Mouse (Mus musculus) heart, postnatal 4 days (tissue): ENCODE measurements at regions not wholly inside any gene's neighbourhood (a gene's known extent, or its start where the extent isn't known, plus 50 kb on each side); places are given as distances from the start of the nearest gene placed in this dataset.

Experiments
- DNase-seq: peaks from one replicate; pipeline ENCODE4 v3.0.0; 2021

DNA sequence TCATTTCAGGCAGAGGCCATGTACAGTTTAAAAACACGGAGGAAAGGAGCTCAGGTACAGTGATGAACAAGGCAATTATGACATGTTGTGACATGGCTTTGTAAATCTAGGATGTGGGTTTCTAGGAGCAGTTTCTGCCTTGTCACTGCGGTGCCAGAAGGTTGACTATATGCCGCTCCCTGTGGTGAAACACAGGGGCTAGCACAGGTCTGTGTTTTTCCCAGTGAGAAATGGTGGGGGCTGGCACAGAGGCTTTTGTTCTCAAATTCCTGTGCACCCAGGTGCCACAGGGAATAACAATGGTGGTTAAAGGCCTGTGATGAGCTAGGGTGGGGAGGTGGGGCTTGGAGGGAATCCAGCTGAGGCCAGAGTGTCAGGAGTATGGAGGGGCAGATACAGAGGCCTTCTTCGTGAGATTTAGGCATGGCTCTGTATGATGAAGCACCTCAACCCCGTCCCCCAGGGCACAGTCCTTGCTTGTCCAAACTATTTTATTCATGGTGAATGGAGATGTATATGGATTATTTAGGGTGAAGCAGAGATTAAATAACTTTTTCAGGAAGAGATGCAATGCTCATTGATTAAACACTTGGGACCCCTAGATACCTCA, 80.0 kb upstream of the Inhba start:
- no peak for DNase-seq

DNA sequence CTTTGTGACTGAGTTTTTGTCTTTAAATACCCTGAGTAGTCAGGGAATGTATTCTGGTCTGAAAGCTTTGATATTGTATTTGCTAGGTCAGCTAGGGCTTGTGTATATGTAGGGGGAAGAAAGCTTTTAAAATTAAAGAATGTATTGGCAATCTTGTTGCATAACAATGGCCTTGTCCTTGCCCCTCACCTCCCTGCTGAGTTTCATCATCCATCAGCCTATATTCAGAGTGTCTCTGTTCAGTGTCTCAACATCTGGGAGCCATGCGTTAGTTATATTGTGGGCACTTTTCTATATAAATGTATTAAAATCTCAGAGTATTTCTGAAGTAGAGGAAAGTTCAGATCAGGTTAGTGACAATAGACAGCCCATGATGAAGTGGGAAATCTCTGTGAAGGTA, 76.0 kb upstream of the Inhba start:
- DNase-seq = no peak

DNA sequence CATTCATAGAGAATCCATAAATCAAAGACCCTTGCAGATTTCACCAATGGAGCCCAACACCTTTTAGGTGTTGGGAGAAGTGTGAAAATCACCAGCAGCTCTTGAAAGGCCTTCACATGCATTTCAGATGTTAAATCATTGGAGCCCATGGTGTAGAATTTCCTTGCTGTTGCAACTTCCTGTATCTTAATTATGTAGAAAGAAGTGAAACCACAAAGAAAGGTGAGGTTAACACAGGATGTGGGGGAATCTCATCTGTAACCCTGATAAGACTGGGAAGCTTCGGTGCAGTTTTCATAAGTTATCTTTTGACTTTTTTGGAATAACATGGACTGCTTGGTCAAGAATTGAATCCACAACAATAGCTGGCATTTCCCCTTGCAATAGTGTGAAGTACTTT, 75.5 kb upstream of the Inhba start:
- DNase-seq = no peak

DNA sequence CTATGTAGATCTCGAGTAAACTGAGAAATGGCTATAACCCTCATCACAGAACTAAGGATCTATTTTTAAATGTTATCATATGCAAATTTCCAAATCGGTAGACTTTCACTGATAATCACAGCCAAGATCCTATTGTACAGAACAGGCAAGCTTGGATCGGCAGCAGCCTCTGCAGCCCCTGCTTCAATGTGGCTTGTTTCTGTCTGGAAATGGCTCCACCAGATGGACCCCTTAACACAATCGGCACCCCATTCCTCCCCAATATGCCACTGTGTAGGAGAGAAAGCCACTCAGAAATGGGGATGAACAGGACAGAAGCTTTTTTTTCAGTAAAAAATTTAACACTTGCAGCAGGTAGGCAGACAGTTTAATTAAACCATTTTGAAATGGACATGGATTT, 61.5 kb upstream of the Inhba start:
- no peak for DNase-seq

- DNase-seq = no peak
Measured at GRCm38 (mm10) chr13:15950885-15951610, 60.6 kb upstream of the Inhba start.
